Mouse (Mus musculus) frontal cortex, postnatal 25 days (tissue): ENCODE data around the gene Klhl32.
"Not testable (repeated sequence)": the region's sequence is repeated elsewhere in the genome, so short reads cannot be mapped to it uniquely, and the experiment has no call there.

Experiments
- DNase-seq, 2 experiments: peaks; one replicate each; pipeline ENCODE4 v3.0.0; 2022; ENCODE audit warnings: low spot score in 2 of 2

The Klhl32 gene

DNA sequence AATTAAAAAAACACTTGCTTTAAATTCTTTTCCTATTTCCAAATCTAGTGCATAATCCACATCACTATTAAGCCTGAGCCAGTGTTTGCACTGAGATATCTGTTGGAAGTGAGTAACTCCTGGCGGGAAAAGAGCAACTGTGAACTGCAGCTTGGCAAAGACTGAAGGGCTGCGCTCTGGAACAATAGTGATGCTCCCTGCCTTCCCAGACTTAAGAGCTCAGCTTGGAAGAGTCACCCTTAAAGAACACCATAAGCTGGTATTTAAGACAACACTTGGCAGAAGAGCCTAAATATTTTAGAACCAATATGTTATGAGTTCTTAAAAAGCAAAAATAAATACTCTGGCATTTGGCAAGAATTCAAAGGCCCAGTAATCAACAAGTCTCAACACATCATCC lies 55.7 kb downstream of the Klhl32 start:
- DNase-seq: no peak

DNA sequence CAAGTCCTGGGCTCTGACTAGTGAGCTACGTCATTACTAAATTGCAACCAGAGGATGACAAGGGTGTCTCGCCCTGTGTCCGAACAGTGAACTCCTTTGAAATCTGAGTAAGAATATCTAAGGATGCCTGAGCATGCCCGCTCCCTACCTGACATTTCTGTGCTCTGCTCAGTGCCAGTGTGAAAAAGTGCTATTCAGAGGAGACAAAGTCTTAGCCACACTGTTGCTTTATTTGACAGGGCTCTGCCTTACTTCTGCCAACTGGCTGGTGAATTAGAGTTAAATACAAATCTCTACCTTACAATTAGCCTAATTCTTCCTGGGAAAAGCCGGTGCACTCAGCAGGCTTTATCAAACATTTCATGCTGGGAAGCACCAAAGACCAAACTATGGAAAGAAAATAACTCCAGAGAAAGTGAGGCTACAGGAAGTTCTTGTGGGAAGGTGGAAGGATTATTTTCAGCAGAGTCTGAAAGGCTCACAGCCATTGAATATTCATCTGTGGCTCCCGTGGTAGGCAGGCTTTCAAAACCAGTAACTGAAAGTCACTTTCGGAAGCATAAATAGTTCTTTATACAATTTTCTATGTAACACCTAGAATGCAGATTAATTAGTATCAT lies 57.1 kb downstream of the Klhl32 start:
- DNase-seq: no peak

DNA sequence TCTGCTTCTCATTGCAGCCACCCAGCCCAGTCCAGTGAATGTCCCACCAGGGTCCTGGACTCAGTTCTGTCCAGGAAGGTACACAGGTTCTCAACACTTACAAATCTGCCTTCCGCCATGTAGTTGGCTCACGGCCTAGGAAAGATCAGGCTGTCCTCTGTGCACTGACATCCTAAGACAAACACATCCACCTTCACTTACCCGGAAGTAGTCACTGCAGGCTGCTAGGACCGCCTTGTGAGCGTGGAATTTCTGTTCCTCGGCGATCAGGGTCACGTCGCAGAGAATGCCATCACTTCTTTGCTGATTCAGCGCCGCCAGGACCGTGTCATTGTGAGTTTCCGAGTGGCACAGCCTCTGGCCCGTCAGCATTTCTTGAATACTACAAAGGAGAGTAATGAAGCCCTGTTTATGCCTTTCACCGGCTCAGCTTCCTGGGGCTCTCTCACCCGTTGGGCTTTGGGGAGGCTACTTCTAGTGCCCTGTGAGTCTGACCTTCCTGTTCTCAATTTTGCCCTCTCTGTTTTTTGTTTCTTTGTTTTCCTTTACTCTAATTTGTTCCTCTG lies 58.4 kb downstream of the Klhl32 start:
- DNase-seq: no peak

DNA sequence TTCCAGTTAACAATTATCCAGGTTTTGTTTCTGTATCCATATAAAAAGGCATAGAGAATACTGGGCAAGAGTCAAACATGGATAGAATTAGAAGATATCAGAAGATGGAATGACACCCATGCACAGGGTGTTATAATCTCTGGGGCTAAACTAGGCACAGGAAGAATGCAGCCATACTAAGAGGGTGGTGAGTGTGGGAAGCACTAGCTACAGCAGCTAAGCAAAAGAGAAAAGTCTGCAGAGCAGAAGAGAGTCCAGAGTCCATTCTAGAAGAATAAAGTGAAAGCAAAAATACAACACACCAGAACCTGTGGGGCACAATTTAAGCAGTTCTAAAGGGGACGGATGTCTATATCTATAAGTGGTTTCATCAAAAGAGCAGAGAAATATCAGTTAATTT lies 61.6 kb downstream of the Klhl32 start:
- no peak for DNase-seq

DNA sequence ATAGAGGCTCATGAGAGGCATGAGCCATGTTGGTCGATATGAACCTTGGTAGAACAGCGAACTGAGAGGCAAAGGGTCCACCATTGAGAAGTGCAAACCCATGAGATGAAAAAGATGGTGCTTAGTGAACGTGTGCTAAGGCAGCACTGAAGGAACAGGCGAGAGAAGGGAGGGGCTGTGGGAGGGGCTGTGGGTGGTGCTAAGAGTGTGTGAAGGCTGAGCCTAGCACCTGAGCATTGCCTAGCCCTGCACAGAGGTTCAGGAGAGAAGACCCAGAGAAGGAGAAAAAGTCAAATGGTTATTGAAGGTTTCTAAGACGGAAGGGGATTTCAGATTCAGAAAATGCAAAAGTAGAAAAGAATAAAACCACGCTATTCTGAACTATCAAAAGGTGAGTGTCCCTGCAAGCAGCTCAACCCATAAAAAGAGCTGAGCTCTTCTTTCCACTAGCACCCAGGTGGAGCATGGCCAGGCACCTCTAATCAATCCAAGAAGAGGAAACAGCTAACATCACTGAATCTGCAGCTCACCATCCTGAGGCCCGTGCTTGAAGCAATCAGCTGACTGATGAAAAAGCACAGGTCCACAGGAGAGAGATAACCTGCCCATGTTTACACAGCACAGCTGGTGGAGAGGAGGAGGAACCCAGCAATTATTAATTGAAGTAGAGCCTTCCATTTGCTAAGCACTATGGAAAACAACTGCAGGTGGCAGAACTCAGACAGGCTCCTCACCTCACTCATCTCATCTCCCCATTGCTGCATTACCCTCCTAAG lies 65.0 kb downstream of the Klhl32 start:
- no peak for DNase-seq

DNA sequence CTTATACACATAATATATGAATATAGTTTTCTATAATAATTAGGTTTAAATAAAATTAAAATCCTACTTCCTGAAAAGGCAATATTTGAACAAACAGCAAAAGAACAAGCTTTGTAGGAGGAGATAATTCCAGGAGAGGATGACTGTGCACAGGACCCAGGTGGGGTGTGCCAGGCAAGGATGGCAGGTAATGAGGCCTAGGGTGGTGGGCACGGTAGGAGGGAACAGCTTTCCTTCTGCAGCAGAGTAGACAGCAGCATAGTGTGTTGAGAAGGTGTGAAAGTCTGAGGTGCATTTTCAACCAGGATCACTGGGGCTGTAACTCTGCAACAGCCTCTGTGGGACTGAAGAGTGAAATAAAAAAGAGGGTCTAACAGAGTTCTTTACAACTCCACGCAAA lies 85.0 kb downstream of the Klhl32 start:
- no peak for DNase-seq

DNA sequence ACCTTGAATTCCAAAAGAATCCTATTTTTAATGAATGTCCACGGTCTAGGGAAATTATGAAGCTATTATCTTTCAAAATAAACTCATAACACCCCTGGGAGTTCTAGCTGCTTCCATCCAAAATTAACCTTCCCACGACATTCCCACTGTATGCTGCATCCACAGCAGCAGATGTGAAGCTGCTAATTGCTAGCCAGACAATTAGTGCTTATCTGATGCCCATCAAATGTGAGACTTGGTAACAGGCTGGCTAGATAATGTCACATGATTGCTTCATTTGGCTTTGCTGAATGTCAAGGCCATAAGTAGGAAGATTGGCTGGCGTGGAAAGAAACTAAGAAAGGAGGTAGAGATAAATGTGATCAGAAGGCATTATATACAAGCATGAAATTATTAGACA lies 85.5 kb downstream of the Klhl32 start:
- DNase-seq: no peak

DNA sequence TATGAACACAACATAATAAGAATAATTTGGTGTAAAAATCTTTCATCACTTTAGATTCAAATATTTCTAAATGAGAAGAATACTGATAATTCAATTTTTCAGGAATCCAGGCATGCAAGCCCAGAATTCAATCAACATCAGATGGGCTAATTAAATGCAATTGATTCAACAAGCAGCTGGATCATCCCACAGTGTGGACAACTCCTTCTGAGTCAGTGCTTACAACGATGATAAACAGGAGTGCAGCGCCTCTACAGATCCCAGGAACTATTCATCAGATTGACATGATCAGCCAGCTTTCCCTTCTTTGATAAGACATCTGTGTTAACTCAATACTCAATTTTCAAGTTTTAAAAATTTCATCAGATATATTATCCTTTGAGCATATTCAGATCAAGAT lies 86.4 kb downstream of the Klhl32 start:
- DNase-seq: no peak

DNA sequence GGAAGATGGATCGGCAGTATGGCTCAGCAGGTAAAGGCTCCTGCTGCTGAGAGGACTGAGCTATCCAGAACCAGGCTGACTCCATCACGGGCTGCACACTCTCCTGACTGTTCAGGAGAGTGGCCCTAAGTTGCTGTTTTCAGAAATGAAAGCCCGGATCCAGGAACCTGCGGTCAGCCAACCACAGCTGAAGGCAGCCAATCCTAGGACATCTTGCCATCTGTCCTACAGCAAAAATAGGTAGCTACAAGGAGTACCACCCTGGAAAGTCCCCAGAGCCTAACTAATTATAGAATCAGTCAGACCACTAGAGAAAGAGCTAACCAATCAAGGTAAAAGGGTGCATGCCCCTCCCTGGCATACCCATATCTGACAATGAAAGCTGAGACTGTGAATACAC lies 87.5 kb downstream of the Klhl32 start:
- no peak for DNase-seq

DNA sequence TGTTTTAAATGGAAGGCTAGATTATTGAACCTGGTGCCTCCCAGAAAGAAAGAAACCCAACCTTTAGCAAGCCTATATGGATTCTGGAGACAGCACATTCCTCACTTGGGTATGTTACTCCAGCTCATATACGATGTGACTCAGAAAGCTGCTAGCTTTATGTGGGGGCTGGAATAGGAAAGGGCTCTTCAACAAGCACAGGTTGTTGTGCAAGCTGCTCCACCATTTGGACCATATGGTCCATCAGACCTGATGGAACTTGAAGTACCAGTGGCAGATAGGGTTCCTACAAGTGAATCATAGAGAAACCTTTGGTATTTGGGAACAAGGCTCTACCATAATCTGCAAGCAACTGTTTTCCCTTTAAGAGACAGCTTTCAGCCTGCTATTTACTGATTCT lies 92.0 kb downstream of the Klhl32 start:
- DNase-seq: no peak

DNA sequence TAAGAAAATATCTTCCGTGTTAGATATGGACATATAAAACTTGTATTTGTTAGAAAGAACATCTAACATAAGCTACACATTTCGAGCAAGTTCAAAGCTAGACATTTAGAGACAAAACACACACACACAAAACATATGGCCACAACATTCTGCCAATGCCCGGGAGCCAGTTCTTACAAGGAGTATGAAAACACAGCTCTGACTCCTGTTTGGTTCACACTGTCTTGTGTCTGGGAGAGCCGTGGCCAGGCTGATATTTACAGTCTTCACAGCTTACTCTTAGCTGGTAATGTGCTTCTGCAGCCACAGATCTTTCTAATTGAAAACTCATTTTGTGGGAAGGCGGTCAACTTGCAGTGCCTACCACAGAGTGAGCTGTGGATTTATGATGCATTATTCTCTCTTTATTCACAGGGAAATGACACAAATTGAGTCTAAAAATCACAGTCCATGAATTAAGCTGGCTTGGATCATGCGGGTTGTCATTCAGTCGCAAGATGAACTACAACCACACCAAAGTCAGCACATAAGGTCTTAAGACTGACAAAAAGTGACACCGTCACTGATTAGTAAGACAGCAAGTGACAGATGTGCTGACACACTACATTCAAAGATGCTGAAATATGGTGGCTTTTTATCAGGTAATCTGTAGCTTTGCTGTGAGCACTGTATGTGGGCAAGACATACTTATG lies 98.3 kb downstream of the Klhl32 start:
- no peak for DNase-seq

DNA sequence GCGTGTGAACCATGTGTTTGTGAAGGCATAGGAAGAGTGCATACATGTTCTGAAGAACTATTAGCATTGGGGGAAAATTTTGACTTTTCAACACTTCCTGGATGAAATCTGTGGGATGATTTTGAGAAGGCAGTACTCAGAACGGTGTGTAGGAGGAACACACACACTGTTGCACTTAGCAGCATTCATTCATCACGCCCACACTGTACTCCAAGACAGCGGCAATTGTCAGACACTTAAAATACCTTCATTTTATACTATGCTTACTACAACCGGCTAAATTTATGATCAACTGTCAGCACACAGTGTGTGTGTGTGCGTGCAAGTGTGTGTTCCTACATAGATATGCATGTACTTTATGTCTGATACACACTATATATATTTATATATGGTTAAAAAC lies 113.8 kb downstream of the Klhl32 start:
- peak in 1 of 2 experiments; percentile 12 for DNase-seq

DNA sequence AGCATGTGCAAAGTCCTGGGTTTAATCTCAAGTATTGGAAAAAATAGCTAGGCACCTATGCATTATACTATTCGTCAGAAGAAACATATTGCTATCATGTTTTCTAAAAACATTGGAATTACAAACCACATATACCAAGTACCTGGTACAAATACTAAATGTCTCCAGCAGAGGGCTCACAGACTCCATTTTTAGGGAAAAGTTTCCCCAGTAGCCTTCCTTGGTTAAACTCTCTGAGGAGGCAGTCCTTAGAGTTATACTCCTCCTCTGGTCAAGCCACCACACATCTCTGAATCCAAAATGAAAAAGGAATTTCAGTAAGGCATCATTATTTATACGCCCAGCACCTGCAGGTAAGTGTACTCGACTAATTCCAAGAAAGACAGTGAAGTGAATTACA lies 130.1 kb downstream of the Klhl32 start:
- DNase-seq: peak in 1 of 2 experiments; percentile 47

DNA sequence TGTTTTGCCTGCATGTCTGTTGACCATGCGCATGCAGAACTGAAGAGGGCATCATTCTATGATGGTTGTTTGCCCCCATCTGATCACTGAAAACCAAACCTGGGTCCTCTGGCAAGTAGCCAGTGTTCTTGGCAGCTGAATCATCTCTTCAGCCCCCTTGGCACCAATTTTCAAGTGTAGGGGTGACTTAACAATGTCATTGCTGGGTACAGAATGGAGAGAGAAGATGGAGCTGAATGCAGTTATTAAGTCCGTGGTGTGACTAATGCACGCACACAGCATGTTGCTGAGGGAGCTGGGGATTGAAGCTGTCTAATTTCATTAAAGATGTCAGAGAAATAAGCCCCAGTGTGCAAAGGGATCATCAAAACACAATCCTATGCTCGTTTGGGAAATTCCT lies 135.4 kb downstream of the Klhl32 start:
- no peak for DNase-seq

DNA sequence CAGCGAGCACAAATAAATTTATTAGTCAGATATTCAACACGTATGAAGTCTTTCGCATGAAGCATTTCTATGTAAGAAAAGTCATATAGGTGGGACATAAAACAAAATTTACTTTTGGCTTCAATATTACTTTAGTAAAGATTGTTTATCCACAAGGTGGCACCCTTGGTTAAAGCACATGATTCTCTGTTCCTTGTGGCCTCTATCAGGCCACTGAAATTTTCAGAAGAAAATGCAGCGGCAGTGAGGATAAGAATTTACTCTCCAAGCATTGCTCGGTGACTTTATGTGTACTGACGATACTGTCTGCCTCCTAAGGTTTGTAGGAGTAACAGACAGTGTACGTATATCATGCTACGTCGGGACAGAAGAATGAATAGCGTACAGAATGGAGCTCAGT lies 136.6 kb downstream of the Klhl32 start:
- DNase-seq: no peak

DNA sequence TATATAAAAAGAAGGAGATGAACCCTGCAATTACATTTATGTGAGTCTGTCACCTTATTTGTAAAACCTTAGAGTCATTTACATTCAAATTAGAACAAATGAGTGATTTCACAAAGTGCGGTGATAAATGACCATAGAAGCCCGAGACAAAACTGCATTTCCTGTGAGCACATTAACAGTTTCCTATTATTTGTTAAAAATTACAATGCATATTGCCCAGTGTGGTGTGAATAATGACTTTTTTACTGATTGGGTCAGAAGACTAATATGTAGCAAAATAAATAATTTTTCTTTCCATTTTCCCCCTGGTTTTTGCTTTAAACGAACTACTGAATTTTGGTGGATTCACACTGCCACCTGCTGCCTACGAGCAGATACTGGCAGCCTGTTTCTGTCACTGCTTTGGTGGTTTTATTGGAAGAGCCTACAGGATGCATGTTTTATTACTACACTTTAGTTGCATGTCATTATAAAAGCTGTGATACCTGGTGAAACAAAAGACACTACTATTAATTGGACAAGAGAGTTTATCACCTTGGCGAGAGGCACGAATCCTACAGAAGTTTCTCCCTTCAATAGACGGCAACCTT lies 152.3 kb downstream of the Klhl32 start:
- DNase-seq: no peak

DNA sequence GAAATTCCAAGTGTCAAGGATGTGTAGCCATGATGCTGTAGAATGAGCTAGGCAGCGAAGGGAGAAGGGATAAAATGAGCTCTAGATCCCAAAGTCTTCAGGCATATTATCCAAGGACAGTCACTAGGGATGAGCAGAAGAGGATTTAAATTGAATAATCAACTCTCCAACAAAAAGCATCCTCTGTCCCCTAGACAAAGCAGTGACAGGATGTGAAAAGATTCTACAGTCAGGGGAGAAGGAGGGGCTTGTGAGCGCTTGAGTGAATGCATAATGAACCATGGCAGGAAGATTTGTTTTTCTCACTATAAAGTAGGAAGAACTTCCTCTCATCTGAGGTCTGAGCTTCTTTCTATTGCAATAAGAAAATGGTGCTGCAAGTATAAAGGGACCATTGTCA lies 170.8 kb downstream of the Klhl32 start:
- DNase-seq: no peak

DNA sequence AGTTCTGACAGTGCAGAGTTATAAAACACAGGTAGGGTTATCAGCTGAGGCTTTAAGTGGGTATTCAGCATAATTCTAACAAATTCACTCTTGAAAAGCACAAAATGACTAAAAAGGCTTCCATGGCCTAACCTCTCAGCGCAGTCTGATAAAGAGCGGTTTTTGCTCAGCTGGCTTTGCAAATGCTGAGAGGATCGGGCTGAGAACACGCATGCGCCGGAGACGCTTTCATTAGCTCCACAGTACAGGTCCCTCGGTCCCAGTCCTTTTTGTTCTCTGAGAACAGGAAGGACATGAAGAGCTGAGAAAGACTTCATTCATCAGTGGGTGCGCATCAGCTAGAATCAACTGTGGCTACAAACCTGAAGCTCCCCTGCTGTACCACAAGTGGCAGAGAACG lies 180.9 kb downstream of the Klhl32 start:
- DNase-seq: no peak

DNA sequence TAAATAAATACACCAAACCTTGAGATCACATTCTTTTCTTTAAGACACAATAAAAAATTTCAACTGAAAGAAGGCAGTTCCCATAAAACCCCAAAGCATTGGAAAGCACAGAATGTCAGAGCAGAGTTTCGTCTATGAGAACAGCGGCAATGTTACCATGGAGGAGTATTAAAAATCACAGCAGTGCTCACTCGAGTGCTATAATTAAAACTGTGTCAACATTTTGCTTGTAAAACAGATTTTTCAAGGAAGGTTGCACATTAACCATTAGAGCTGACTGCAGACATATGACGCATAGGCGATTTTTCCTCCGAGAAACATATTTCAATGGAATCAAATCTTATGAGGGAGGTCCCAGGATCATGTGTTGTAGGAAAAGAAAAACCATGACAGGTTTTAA lies 191.7 kb downstream of the Klhl32 start:
- DNase-seq: no peak

DNA sequence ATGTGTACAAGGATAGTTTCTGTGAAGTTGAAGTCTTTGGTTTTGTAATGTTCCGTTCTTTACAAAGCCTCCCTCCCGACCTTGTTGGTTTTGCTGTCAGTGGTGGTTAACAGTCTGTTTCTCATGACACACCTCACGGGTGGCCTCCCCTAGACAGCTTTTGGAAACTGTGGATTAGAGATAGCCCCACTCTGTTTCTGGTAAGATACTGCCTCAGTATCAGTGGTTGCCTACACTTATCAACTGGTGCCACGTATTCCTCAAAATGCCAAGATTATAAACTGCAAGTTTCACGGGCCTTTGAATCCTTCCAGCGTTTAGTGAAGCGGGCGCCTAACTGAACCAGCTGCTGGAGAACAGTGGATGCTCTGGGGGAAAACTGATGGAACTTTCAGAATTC lies 206.2 kb downstream of the Klhl32 start:
- DNase-seq: not testable (repeated sequence)

DNA sequence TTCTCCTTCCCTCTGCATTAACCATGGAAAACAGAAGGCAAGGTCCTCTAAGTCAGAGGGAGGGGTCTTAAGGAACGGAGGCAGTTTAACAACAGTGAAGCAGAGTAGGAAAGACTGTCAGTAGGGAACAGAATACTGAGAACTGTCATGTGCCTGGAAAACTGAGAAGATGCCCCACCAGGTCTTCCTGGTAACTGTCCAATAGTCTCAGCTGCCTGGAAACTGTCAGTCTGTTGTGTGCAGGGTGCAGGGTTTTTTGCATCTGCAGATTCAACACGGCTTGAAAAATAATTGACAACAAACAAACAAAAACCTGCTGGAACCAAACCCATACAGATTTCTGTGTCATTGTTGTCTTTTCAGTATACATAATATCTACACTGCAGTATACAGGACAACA lies 208.6 kb downstream of the Klhl32 start:
- DNase-seq: no peak

DNA sequence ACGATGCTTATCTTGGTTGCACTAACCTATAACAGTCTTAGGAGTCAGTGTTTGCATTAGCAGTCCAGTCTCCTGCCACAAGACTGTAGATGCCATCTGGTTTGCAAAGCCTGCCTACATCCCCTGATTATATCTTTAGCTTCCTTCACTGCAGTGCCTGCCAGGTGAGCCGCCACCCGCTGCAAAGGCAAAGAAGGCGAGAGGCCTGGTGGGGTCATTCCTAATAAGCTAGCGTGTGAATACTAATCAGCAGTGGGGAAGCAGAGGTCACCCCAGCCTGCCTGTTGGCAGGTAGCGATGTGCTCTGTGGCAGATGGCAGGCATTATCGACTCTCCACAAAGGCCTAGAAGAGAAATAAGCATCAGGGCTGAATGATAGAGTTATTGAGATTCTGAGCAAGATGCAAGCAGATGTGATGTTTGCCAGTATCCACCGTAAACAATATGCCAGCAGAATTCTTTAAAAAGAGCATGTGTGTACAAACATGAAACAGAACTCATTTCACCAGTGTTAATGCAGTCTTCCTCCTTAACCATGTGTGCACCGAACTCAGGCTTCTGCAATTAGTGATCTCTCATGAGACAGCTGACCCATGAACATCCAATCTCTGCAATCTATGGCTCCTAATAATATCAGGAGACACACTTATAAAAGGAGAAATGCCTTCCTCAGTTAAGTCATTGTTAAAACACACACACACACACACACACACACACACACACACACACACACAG lies 219.6 kb downstream of the Klhl32 start:
- no peak for DNase-seq
